Mouse (Mus musculus) bone marrow macrophage, adult 2 months (primary cell): ENCODE data around the gene Olfr397.

Source experiments
- CTCF ChIP-seq: IDR thresholded peaks from 2 replicates; pipeline ENCODE4 v1.5.1; 2012; ENCODE audit warnings: low read depth, mild to moderate bottlenecking, low read length, moderate library complexity
- POLR2A ChIP-seq: IDR thresholded peaks from 2 replicates; pipeline ENCODE4 v1.6.1; 2012; ENCODE audit warnings: mild to moderate bottlenecking, low read depth, low read length, borderline replicate concordance

DNA sequence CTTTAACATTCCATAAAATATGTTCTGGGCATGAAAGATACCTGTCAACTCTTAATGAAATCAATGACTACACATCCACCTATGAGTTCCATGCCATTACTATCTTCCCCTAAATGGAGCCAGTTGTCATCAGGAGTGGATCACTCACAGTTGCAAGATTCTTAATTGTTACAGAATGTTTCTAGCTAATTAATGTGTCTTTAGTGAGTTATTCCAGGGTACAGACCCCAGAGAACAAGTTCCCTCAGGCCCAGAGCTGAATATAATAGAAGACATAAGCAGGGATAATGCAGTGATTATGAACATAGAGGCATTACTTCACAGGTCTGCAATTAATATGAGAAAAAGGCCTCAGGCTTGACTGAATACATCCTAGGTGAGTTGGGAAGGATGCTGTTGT lies 24.2 kb upstream of the Olfr397 start, which contains the start of gene Olfr23:
- TF ChIP-seq POLR2A (no peak), CTCF (no peak)
